Mouse (Mus musculus) kidney, postnatal 0 days (tissue): ENCODE results near the gene Lmnb2. TPM values are rescaled to one million over a fixed set of nuclear protein-coding genes. Genes with fewer than 3 reads are reported as not detected.

Experiments
- ATAC-seq: fragments of 200-750 bp; cut with Nextera tagmentation; replicated peaks from 2 replicates; pipeline ENCODE4 v1.8.0; 2017; ENCODE audit warnings: low read depth, moderate number of reproducible peaks, moderate TSS enrichment, moderate library complexity; ENCODE audit not compliant: low FRiP score
- DNase-seq: peaks from one replicate; pipeline ENCODE4 v3.0.0-alpha.2; 2016; ENCODE audit warnings: low spot score
- H3K27ac ChIP-seq: fragments of 300-500 bp; sonication (generic); 2 replicates; pipeline ENCODE4 v1.5.1; 2014; ENCODE audit warnings: mild to moderate bottlenecking
- H3K27me3 ChIP-seq: fragments of 300-500 bp; sonication (generic); 2 replicates; pipeline ENCODE4 v1.6.1; 2014; ENCODE audit warnings: low read length, mixed read lengths; ENCODE audit not compliant: insufficient read depth
- H3K36me3 ChIP-seq: fragments of 300-500 bp; sonication (generic); 2 replicates; pipeline ENCODE4 v1.6.1; 2014; ENCODE audit warnings: low read length, mixed read lengths; ENCODE audit not compliant: insufficient read depth
- H3K4me1 ChIP-seq: fragments of 300-500 bp; sonication (generic); replicated peaks from 2 replicates; pipeline ENCODE4 v1.6.1; 2014; ENCODE audit warnings: antibody characterized with exemption, low read length, mixed read lengths; ENCODE audit not compliant: insufficient read depth
- H3K4me2 ChIP-seq: fragments of 300-500 bp; sonication (generic); 2 replicates; pipeline ENCODE4 v1.6.1; 2014; ENCODE audit warnings: mild to moderate bottlenecking, low read length, moderate library complexity, mixed read lengths
- H3K4me3 ChIP-seq: fragments of 300-500 bp; sonication (generic); replicated peaks from 2 replicates; pipeline ENCODE4 v1.5.1; 2014; ENCODE audit warnings: low read depth, low read length
- H3K9ac ChIP-seq: fragments of 300-500 bp; sonication (generic); 2 replicates; pipeline ENCODE4 v1.6.1; 2014; ENCODE audit warnings: low read depth, low read length
- H3K9me3 ChIP-seq: fragments of 300-500 bp; sonication (generic); replicated peaks from 2 replicates; pipeline ENCODE4 v1.6.1; 2016; ENCODE audit warnings: low read length, inconsistent platforms, mixed read lengths
- CTCF ChIP-seq: IDR thresholded peaks from 2 replicates; pipeline ENCODE4 v1.5.1; 2016; ENCODE audit warnings: antibody characterized with exemption, low read depth, mild to moderate bottlenecking, moderate library complexity
- WGBS: fragments of 180-500 bp; shearing (Covaris S2); extraction: QIAGEN DNeasy Blood & Tissue Kit; methylation state at CpG from one replicate; pipeline ENCODE4 v1.1.7; 2014; 5-methylcytosine and 5-hydroxymethylcytosine counted together
- polyA plus RNA-seq: library from polyadenylated mRNA; unstranded; fragments of >200 nt; fragmentation: Nextera tagmentation; extraction: Ambion mirVana; gene quantifications from 2 replicates; pipeline ENCODE4 v1.2.1, GENCODE M21; 2015

Gene Lmnb2
- polyA plus RNA-seq, 1 experiment from 2014 or later = 21.9 TPM

DNA sequence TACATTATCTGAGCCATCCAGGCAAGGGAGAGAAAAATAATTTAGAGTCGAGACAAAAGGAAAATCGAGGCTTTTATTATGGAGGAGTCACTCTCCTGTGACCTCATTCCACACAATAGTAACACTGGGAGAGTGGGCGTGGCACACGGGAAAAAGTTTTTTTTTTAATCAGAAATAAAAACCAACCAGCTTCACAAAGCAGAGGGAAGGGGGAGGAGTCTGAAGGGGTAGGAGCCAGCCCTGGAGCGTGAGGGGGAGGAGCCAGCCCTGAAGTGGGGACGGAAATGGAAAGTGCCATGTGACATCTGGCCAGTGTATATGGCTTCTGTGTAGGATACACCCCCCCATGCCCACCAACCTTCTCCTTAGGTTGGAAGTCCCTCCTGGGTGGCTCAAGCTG, 30.5 kb upstream of the Lmnb2 start:
- Histone ChIP-seq H3K27me3 (no peaks in the 10 kb centered on the region), H3K36me3 (no peaks in the 10 kb centered on the region), H3K9me3 (no peaks in the 10 kb centered on the region), H3K4me2 (no peak overlapping the region), H3K4me3 (no peak overlapping the region), H3K4me1 (no peaks in the 10 kb centered on the region; the same call in none of the 2 replicates), H3K27ac (no peak overlapping the region), H3K9ac (no peak overlapping the region)
- DNase-seq (peak; percentile 87), ATAC-seq (no peak; the same call in 1 of the 2 replicates)
- WGBS = 15% methylated on average over 6 of the region's 6 CpGs
- no peak for TF ChIP-seq CTCF

DNA sequence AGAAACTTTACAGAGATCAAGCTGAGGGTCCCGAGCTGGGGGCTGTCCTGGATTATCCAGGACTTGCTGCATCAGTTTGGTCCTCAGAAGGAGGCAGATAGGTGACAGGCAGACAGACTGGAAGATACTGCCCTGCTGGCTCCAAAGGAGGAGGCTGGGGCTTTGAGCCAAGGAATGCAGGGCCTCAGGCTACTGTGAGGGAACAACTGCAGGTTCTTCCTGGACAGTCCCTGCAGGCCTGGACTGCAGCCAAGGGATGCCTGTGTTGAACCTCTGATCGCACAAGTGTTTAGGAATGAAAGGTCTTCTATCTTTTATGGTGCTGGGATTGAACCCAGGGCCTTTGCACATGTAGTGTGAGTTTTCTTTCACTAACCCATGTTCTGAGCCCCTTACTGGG, 29.8 kb upstream of the Lmnb2 start:
- WGBS = 34% methylated on average over 2 of the region's 2 CpGs
- TF ChIP-seq CTCF = no peak
- no peak overlapping the region for H3K9ac ChIP-seq

DNA sequence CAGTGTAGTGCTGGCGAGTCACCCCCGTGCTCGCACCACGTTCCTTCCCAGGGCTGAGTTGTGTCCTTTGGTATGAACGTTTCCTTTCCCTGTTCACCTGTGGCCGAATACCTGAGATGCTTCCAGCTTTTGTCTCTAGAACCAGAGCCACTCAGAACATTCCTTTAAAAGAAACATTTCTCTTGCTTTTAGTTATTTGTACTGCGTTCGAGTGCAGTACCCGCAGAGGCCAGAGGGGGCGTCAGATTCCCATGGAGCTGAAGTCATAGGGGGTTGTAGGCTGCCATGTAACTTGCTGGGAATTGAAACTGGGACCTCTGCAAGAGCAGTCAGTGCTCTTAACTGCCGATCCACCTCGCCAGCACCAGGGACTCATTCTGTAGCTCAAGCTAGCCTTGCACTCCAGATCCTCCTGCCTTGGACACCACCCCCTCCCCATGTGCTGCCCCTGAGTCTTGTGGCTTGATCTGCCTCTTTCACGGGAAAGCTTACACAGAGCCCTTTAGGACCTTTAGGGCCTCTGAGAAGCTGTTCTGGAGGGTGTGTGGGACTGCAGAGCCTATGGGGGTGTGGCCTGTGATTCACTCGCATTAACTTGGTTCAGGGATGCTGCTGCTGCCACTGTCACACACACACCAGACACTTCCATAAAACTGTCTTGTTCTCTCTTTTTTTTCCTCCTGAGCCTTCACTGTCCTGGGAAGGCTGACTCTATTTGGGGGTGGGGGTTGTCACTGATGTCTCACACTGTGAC, 28.8 kb upstream of the Lmnb2 start:
- Histone ChIP-seq H3K9ac (no peak overlapping the region), H3K9me3 (no peaks in the 10 kb centered on the region)
- no peak for DNase-seq

More for the DNA sequence above, 29.8 kb upstream of the Lmnb2 start:
- DNase-seq (no peak), ATAC-seq (no peak)
- Histone ChIP-seq H3K4me3 (no peak overlapping the region), H3K27me3 (no peaks in the 10 kb centered on the region), H3K36me3 (no peaks in the 10 kb centered on the region), H3K4me2 (no peak overlapping the region), H3K4me1 (no peaks in the 10 kb centered on the region; the same call in none of the 2 replicates), H3K27ac (no peak overlapping the region), H3K9me3 (no peaks in the 10 kb centered on the region)

DNA sequence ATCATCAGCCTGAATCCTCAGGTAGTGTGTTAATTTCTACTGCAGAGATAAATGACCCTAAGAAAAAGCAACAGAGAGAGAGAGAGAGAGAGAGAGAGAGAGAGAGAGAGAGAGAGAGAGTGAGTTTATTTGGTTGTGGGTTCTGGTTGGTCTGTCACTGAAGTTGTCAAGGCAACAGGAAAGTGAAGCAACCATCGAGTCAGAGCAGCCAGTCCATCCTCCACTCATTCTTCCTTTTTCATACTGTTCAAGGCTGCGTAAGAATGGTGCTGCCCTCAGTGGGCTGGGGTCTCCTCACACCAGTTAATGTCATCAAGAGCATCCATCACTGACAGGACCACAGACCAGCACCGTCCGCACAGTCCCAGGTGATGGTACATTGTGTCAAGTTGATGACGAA, 26.2 kb upstream of the Lmnb2 start:
- ATAC-seq = no peak
- Histone ChIP-seq H3K4me1 (peaks cover 21% of the 10 kb centered on the region), H3K9me3 (no peaks in the 10 kb centered on the region), H3K27ac (no peak overlapping the region), H3K4me3 (no peak overlapping the region), H3K4me2 (no peak overlapping the region), H3K9ac (no peak overlapping the region), H3K27me3 (no peaks in the 10 kb centered on the region), H3K36me3 (no peaks in the 10 kb centered on the region)
- no peak for TF ChIP-seq CTCF
- no peak for DNase-seq
- 85% methylated on average over 5 of the region's 5 CpGs for WGBS

More for the DNA sequence above, 28.8 kb upstream of the Lmnb2 start:
- peak; percentile 52 for TF ChIP-seq CTCF
- Histone ChIP-seq H3K4me1 (no peaks in the 10 kb centered on the region; the same call in none of the 2 replicates), H3K4me3 (no peak overlapping the region), H3K27ac (no peak overlapping the region), H3K27me3 (no peaks in the 10 kb centered on the region), H3K36me3 (no peaks in the 10 kb centered on the region), H3K4me2 (no peak overlapping the region)
- ATAC-seq = no peak
- 64% methylated on average over 14 of the region's 14 CpGs for WGBS

DNA sequence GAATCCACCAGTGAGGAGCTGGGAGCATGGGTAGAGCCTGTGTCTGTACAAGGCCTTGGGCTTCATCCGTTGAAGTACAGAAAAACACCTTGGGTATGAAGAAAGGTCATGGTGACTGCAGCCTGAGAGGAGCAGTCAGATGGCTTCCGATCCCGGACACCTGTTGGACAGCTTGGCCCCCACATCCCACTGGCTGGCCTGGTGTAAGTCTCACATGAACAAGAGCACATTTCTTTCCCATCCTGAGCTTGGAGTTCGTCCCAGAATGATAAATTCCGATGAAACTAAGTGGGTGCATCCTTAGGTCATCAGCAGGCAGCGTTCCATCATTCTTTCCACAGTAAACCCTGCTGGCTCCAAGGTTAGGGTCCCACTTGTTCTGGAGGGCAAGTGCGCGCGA, 25.7 kb upstream of the Lmnb2 start:
- no peak for TF ChIP-seq CTCF
- ATAC-seq (no peak), DNase-seq (no peak)
- Histone ChIP-seq H3K9ac (no peak overlapping the region), H3K4me2 (no peak overlapping the region), H3K9me3 (no peaks in the 10 kb centered on the region), H3K27me3 (no peaks in the 10 kb centered on the region), H3K36me3 (no peaks in the 10 kb centered on the region), H3K4me1 (peaks cover 26% of the 10 kb centered on the region), H3K27ac (no peak overlapping the region), H3K4me3 (no peak overlapping the region)
- WGBS = 51% methylated on average over 9 of the region's 9 CpGs

DNA sequence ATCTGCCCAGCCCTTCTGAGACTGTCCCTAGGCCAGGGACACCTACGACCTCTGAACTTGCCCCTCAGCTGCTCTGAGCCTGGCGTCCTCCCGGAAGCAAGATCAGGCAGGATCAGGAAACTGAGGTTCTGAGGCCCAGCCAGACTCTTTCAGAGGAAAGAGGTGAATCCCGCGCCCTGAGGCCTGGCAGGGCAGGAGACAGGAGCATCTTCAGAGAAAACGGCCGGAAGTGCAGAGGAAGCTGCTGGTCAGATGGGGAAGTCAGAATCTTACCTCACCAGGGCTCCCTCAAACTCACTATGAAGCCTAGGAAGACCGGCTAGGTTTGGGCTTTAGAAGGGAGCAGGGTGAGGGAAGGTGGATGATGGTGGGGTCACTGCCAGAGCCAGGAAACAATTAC, 24.9 kb upstream of the Lmnb2 start:
- Histone ChIP-seq H3K27me3 (no peaks in the 10 kb centered on the region), H3K9ac (no peak overlapping the region), H3K9me3 (no peaks in the 10 kb centered on the region), H3K4me2 (no peak overlapping the region), H3K27ac (no peak overlapping the region), H3K36me3 (no peaks in the 10 kb centered on the region), H3K4me3 (no peak overlapping the region), H3K4me1 (peaks cover 32% of the 10 kb centered on the region)
- no peak for DNase-seq
- WGBS = 60% methylated on average over 8 of the region's 8 CpGs
- ATAC-seq = no peak
- TF ChIP-seq CTCF = no peak
